ENCODE assay signal across 7 mouse cellular contexts in genomic region chr1:53784721-53785418, GRCm38 (mm10). TPM values are rescaled to one million over a fixed set of nuclear protein-coding genes. Genes with fewer than 3 reads are reported as not detected.
DNase-seq lines count a peak whose midpoint lies in the region; ATAC-seq lines count a peak whose summit lies in the region.

Stk17b (minus strand) TSS chr1:53785224.

- peak; percentile 99 for ATAC-seq in intestine, embryonic 16.5 days
- peak; percentile 99 for ATAC-seq in midbrain, embryonic 13.5 days

- H3K4me3 ChIP-seq in intestine, embryonic 16.5 days (ENCODE audit: low read length) = peak within 1 kb of the TSS; percentile 84
- H3K4me3 ChIP-seq in limb, embryonic 10.5 days = peak within 1 kb of the TSS; percentile 86
- H3K4me3 ChIP-seq in midbrain, embryonic 13.5 days (replicated peaks) = peak within 1 kb of the TSS; percentile 81

- no peaks in the 10 kb centered on the region for H3K9me3 ChIP-seq in intestine, embryonic 16.5 days (ENCODE audit: control insufficient read depth, low read length)
- no peaks in the 10 kb centered on the region for H3K9me3 ChIP-seq in limb, embryonic 10.5 days (replicated peaks)
- H3K9me3 ChIP-seq in midbrain, embryonic 13.5 days = no peaks in the 10 kb centered on the region

- intact Hi-C loops in gastrocnemius, postnatal 36 days (cut with DNase I) = no loop called here

- H3K4me1 ChIP-seq in intestine, embryonic 16.5 days (ENCODE audit: control insufficient read depth, insufficient read depth, low read length) = no peaks in the 10 kb centered on the region
- 0 out of 2 replicates have a peak, but pooled peaks cover 2% of the 10 kb centered on the region for H3K4me1 ChIP-seq in limb, embryonic 10.5 days
- H3K4me1 ChIP-seq in midbrain, embryonic 13.5 days (replicated peaks) = peaks cover 8% of the 10 kb centered on the region; the same call in 1 of the 2 replicates

- H3K36me3 ChIP-seq in intestine, embryonic 16.5 days (ENCODE audit: control insufficient read depth, insufficient read depth, low read length) = no peaks in the 10 kb centered on the region
- H3K36me3 ChIP-seq in limb, embryonic 10.5 days = no peaks in the 10 kb centered on the region
- H3K36me3 ChIP-seq in midbrain, embryonic 13.5 days = no peaks in the 10 kb centered on the region

- H3K27ac ChIP-seq in intestine, embryonic 16.5 days (ENCODE audit: low read length) = peak within 1 kb of the TSS; percentile 86
- peak within 1 kb of the TSS; percentile 92 for H3K27ac ChIP-seq in limb, embryonic 10.5 days
- peak within 1 kb of the TSS; percentile 33; the same call in 1 of the 2 replicates for H3K27ac ChIP-seq in midbrain, embryonic 13.5 days

- under 1% methylated on average over 80 of the region's 81 CpGs for WGBS in intestine, embryonic 16.5 days
- under 1% methylated on average over 75 of the region's 81 CpGs for WGBS in limb, embryonic 10.5 days
- WGBS in midbrain, embryonic 13.5 days = under 1% methylated on average over 79 of the region's 81 CpGs

- H3K27me3 ChIP-seq in intestine, embryonic 16.5 days (replicated peaks; ENCODE audit: control insufficient read depth, insufficient read depth, low read length) = no peaks in the 10 kb centered on the region
- no peaks in the 10 kb centered on the region for H3K27me3 ChIP-seq in limb, embryonic 10.5 days (ENCODE audit: low read depth, poor library complexity, severe bottlenecking)
- no peaks in the 10 kb centered on the region for H3K27me3 ChIP-seq in midbrain, embryonic 13.5 days

- peak within 1 kb of the TSS; percentile 91 for H3K9ac ChIP-seq in intestine, embryonic 16.5 days (ENCODE audit: low read depth, low read length)
- peak within 1 kb of the TSS; percentile 63 for H3K9ac ChIP-seq in midbrain, embryonic 13.5 days (replicated peaks)

- H3K4me2 ChIP-seq in intestine, embryonic 16.5 days (ENCODE audit: low read depth, low read length) = peak within 1 kb of the TSS; percentile 62
- H3K4me2 ChIP-seq in midbrain, embryonic 13.5 days (replicated peaks) = peak within 1 kb of the TSS; percentile 87

- DNase-seq in adrenal gland, adult 8-10 months = peak; percentile 86
- peak; percentile 86 for DNase-seq in embryo, embryonic 11.5 days (ENCODE audit: low read depth, low spot score)
- peak; percentile 87 to 92 for DNase-seq in gastrocnemius, postnatal 36 days
- peak; percentile 95 for DNase-seq in limb, embryonic 10.5 days (ENCODE audit: low spot score)
- DNase-seq in spleen, adult 12 weeks (ENCODE audit: low spot score) = peak; percentile 83

RNA-seq across cellular contexts. Expression of gene Stk17b, which starts in this region (rescaled TPM):
- total RNA-seq in adrenal gland, adult 8-10 months (2022) = 10 to 100 TPM in 3 of 4 experiments, 1 to 10 TPM in 1; 7.7 to 13.1 (median 11.4) TPM
- 1 to 10 TPM; 5.7 to 7.6 TPM for total RNA-seq in gastrocnemius, postnatal 36 days (2021)
- polyA plus RNA-seq in intestine, embryonic 16.5 days (2015; fragmentation: Nextera tagmentation; extraction: Ambion mirVana) = 16.1 and 18.3 TPM in 2 replicates
- 6.0 and 7.8 TPM in 2 replicates for polyA plus RNA-seq in limb, embryonic 10.5 days (2016; fragmentation: Nextera tagmentation; extraction: Ambion mirVana)
- 5.8 and 7.7 TPM in 2 replicates for polyA plus RNA-seq in midbrain, embryonic 13.5 days (2015; fragmentation: Nextera tagmentation; extraction: Ambion mirVana)

Comparison
In these comparisons a context has a peak if more than half of its experiments do, and no peak if none do; other contexts are left out.
1. Peak in every context shown above with its lines: DNase-seq, ATAC-seq, H3K4me3 ChIP-seq and H3K27ac ChIP-seq.
2. H3K27ac ChIP-seq: peak in every context shown above with its lines; median percentile 92 in limb, embryonic 10.5 days; 86 in intestine, embryonic 16.5 days; 33 in midbrain, embryonic 13.5 days.